Mouse (Mus musculus) heart, embryonic 14.5 days (tissue): ENCODE results near the gene Ccdc6. TPM values are rescaled to one million over a fixed set of nuclear protein-coding genes. Genes with fewer than 3 reads are reported as not detected.
A peak's percentile ranks its signal among the peaks of the same experiment; 100 is the strongest.

Experiments
- ATAC-seq: fragments of 200-750 bp; cut with Nextera tagmentation; 2 replicates; pipeline ENCODE4 v1.8.0; 2017; ENCODE audit warnings: low read depth, moderate TSS enrichment; ENCODE audit not compliant: insufficient number of reproducible peaks, insufficient read depth, low FRiP score
- H3K27ac ChIP-seq, 2 experiments: fragments of 200-500 bp in 1 of 2; fragments of 300-500 bp in 1 of 2; sonication (generic) in 1 of 2; replicated peaks in 1 of 2; 2 replicates each; pipeline ENCODE4 v1.5.1; 2012 to 2014; ENCODE audit warnings: low read depth in 2 of 2, low read length in 2 of 2, control low read depth in 1 of 2, mild to moderate bottlenecking in 1 of 2, mixed read lengths in 1 of 2; ENCODE audit not compliant: control insufficient read depth in 1 of 2, insufficient read depth in 1 of 2
- H3K27me3 ChIP-seq: fragments of 300-500 bp; sonication (generic); 2 replicates; pipeline ENCODE4 v1.6.1; 2014; ENCODE audit warnings: mild to moderate bottlenecking, low read length, control low read depth; ENCODE audit not compliant: control insufficient read depth, insufficient read depth
- H3K36me3 ChIP-seq: fragments of 300-500 bp; sonication (generic); 2 replicates; pipeline ENCODE4 v1.6.1; 2014; ENCODE audit warnings: mild to moderate bottlenecking, control low read depth, low read length, mixed read lengths; ENCODE audit not compliant: control insufficient read depth, insufficient read depth
- H3K4me1 ChIP-seq, 2 experiments: fragments of 200-500 bp in 1 of 2; fragments of 300-500 bp in 1 of 2; sonication (generic) in 1 of 2; 2 replicates each; pipeline ENCODE4 v1.6.1; 2012 to 2014; ENCODE audit warnings: low read length in 2 of 2, control low read depth in 1 of 2, mixed read lengths in 1 of 2; ENCODE audit not compliant: control insufficient read depth in 2 of 2, insufficient read depth in 2 of 2
- H3K4me2 ChIP-seq: fragments of 300-500 bp; sonication (generic); 2 replicates; pipeline ENCODE4 v1.6.1; 2014; ENCODE audit warnings: mild to moderate bottlenecking, low read length
- H3K4me3 ChIP-seq, 2 experiments: fragments of 200-500 bp in 1 of 2; fragments of 300-500 bp in 1 of 2; sonication (generic) in 1 of 2; 2 replicates each; pipeline ENCODE4 v1.5.1; 2012 to 2014; ENCODE audit warnings: low read length in 2 of 2, mild to moderate bottlenecking in 2 of 2, control low read depth in 1 of 2, low read depth in 1 of 2, moderate library complexity in 1 of 2; ENCODE audit not compliant: control insufficient read depth in 1 of 2, insufficient read depth in 1 of 2
- H3K9ac ChIP-seq: fragments of 300-500 bp; sonication (generic); 2 replicates; pipeline ENCODE4 v1.6.1; 2014; ENCODE audit warnings: mild to moderate bottlenecking, low read length
- H3K9me3 ChIP-seq: fragments of 300-500 bp; sonication (generic); 2 replicates; pipeline ENCODE4 v1.6.1; 2016; ENCODE audit warnings: low read length, control low read depth; ENCODE audit not compliant: control insufficient read depth
- WGBS: fragments of 180-500 bp; shearing (Covaris S2); extraction: QIAGEN DNeasy Blood & Tissue Kit; methylation state at CpG from one replicate; pipeline ENCODE4 v1.1.7; 2014; 5-methylcytosine and 5-hydroxymethylcytosine counted together
- polyA plus RNA-seq: library from polyadenylated mRNA; unstranded; fragments of >200 nt; fragmentation: Nextera tagmentation; extraction: Ambion mirVana; gene quantifications from 2 replicates; pipeline ENCODE4 v1.2.1, GENCODE M21; 2014

Ccdc6 gene
- polyA plus RNA-seq, 1 experiment from 2014 or later: 24.8 TPM

- Histone ChIP-seq H3K9ac (peak overlapping the region; percentile 22; the same call in 1 of the 2 replicates), H3K27ac (peak overlapping the region; percentile 85 to 95)
- WGBS: 22% methylated on average over 6 of the region's 6 CpGs
Observed at GRCm38 (mm10) chr10:70132714-70133113, 35.8 kb downstream of the Ccdc6 start.

GRCm38 (mm10) chr10:70133188-70133587 lies 36.3 kb downstream of the Ccdc6 start:
- H3K27ac ChIP-seq: peak overlapping the region; percentile 85 to 95
- H3K9me3 ChIP-seq: no peaks in the 10 kb centered on the region
- ATAC-seq: peak; percentile 32
- peak overlapping the region; percentile 52 for H3K4me2 ChIP-seq
- H3K9ac ChIP-seq: peak overlapping the region; percentile 22; the same call in 1 of the 2 replicates
- H3K4me1 ChIP-seq: peaks cover 33 to 60% of the 10 kb centered on the region in 2 experiments
- 0 out of 2 replicates have a peak, but pooled peaks cover 9% of the 10 kb centered on the region for H3K36me3 ChIP-seq
- 1% methylated on average over 6 of the region's 6 CpGs for WGBS
- H3K27me3 ChIP-seq: no peaks in the 10 kb centered on the region
- H3K4me3 ChIP-seq: no peak overlapping the region

More at GRCm38 (mm10) chr10:70132714-70133113, 35.8 kb downstream of the Ccdc6 start:
- Histone ChIP-seq H3K4me2 (peak overlapping the region; percentile 52), H3K4me1 (peaks cover 35 to 60% of the 10 kb centered on the region in 2 experiments), H3K9me3 (no peaks in the 10 kb centered on the region), H3K27me3 (no peaks in the 10 kb centered on the region), H3K4me3 (no peak overlapping the region), H3K36me3 (0 out of 2 replicates have a peak, but pooled peaks cover 9% of the 10 kb centered on the region)
- no peak for ATAC-seq

GRCm38 (mm10) chr10:70135680-70136079 lies 38.8 kb downstream of the Ccdc6 start:
- WGBS: 83% methylated on average over 5 of the region's 5 CpGs
- Histone ChIP-seq H3K27me3 (no peaks in the 10 kb centered on the region), H3K27ac (no peak overlapping the region), H3K4me3 (no peak overlapping the region), H3K9me3 (no peaks in the 10 kb centered on the region), H3K36me3 (0 out of 2 replicates have a peak, but pooled peaks cover under 1% of the 10 kb centered on the region), H3K4me1 (peaks cover 34 to 54% of the 10 kb centered on the region in 2 experiments), H3K9ac (no peak overlapping the region), H3K4me2 (no peak overlapping the region)
- no peak for ATAC-seq

GRCm38 (mm10) chr10:70137652-70138051 lies 40.7 kb downstream of the Ccdc6 start:
- no peak for ATAC-seq
- H3K9ac ChIP-seq: no peak overlapping the region
- no peaks in the 10 kb centered on the region for H3K27me3 ChIP-seq
- WGBS: 85% methylated on average over 7 of the region's 7 CpGs
- H3K36me3 ChIP-seq: peaks cover 4% of the 10 kb centered on the region
- no peak overlapping the region for H3K4me3 ChIP-seq
- H3K4me2 ChIP-seq: no peak overlapping the region
- no peaks in the 10 kb centered on the region for H3K9me3 ChIP-seq
- peaks cover 17 to 44% of the 10 kb centered on the region in 2 experiments for H3K4me1 ChIP-seq
- no peak overlapping the region for H3K27ac ChIP-seq

GRCm38 (mm10) chr10:70138150-70138549 lies 41.2 kb downstream of the Ccdc6 start:
- no peak for ATAC-seq
- Histone ChIP-seq H3K4me1 (peaks cover 12 to 39% of the 10 kb centered on the region in 2 experiments), H3K9ac (no peak overlapping the region), H3K4me3 (no peak overlapping the region), H3K27me3 (no peaks in the 10 kb centered on the region), H3K4me2 (no peak overlapping the region), H3K27ac (no peak overlapping the region), H3K36me3 (peaks cover 9% of the 10 kb centered on the region), H3K9me3 (no peaks in the 10 kb centered on the region)
- WGBS: 70% methylated on average over 8 of the region's 8 CpGs

- H3K27me3 ChIP-seq: no peaks in the 10 kb centered on the region
- H3K36me3 ChIP-seq: peaks cover 22% of the 10 kb centered on the region
- WGBS: 86% methylated on average over 6 of the region's 6 CpGs
- peaks cover 5 to 26% of the 10 kb centered on the region in 2 experiments; a peak in 3 of 4 replicates for H3K4me1 ChIP-seq
- H3K27ac ChIP-seq: no peak overlapping the region
- H3K9ac ChIP-seq: no peak overlapping the region
- ATAC-seq: no peak
- no peak overlapping the region for H3K4me3 ChIP-seq
- no peaks in the 10 kb centered on the region for H3K9me3 ChIP-seq
- H3K4me2 ChIP-seq: no peak overlapping the region
Observed at GRCm38 (mm10) chr10:70139368-70139767, 42.4 kb downstream of the Ccdc6 start.

GRCm38 (mm10) chr10:70140414-70140813 lies 43.5 kb downstream of the Ccdc6 start:
- Histone ChIP-seq H3K36me3 (peaks cover 30% of the 10 kb centered on the region), H3K27ac (no peak overlapping the region), H3K4me1 (peaks cover 5 to 26% of the 10 kb centered on the region in 2 experiments; a peak in 3 of 4 replicates), H3K9me3 (0 out of 2 replicates have a peak, but pooled peaks cover 1% of the 10 kb centered on the region), H3K4me2 (no peak overlapping the region), H3K4me3 (no peak overlapping the region), H3K27me3 (no peaks in the 10 kb centered on the region), H3K9ac (no peak overlapping the region)
- 60% methylated on average over 12 of the region's 12 CpGs for WGBS
- no peak for ATAC-seq

- H3K27me3 ChIP-seq: no peaks in the 10 kb centered on the region
- WGBS: 92% methylated on average over 17 of the region's 17 CpGs
Observed at GRCm38 (mm10) chr10:70142623-70143022, 45.7 kb downstream of the Ccdc6 start.

More at GRCm38 (mm10) chr10:70142623-70143022, 45.7 kb downstream of the Ccdc6 start:
- Histone ChIP-seq H3K36me3 (peaks cover 47% of the 10 kb centered on the region), H3K4me3 (no peak overlapping the region), H3K27ac (no peak overlapping the region), H3K4me1 (peaks cover 5 to 26% of the 10 kb centered on the region in 2 experiments; a peak in 3 of 4 replicates), H3K9me3 (0 out of 2 replicates have a peak, but pooled peaks cover 6% of the 10 kb centered on the region), H3K9ac (no peak overlapping the region), H3K4me2 (no peak overlapping the region)
- ATAC-seq: no peak
